Mouse (Mus musculus): Measurements from ENCODE around the gene Olfr891. TPM values are rescaled to one million over a fixed set of nuclear protein-coding genes. Genes with fewer than 3 reads are reported as not detected.

Gene Olfr891
- not detected in 2 replicates for polyA plus RNA-seq (2012; rRNA removed)

GRCm38 (mm10) chr9:38180721-38181120 is at the start of gene Olfr891:
TSS of gene Olfr891 (minus strand) at chr9:38180821.

DNA sequence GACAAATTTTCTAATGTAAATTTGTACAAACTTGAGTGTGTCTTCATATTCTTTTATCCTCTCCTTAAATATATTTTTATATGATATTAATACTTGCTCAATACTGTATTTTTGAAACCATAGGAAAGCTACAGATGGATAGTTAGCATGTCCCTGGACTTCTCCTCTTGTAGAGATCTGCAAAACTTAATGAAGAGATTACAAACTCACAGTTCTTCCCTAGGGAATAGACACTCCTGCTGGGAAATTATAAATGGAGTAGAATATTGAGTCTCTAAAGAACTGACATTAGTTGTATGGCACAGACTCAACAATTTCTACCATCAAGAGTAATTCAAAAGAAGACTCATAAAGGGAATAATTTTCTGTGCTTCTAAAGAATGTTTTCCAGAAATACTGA is 37.1 kb upstream of the Olfr891 start, which contains the start of gene Olfr894:
Olfr894 (plus strand) TSS at position 301 of the 400 bp plus-strand sequence.

DNA sequence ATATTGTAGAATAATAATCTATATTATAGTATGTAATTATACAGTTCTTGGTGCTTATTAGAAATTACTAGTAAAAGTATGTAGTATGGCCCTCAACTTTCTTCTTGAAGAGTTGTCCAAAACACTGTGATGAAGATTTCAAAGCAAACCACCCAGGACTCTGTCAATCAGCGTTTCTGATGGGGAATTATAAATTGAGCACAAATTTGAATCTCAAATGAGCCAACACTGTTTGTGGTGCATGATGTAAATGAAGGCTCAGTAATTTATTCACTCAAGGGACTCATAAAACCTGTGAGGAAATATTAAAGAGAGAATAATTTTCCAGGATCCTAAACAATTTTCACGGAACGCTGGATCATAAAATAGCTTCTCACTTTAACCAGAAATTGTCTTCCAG is 27.4 kb upstream of the Olfr891 start, which contains the start of gene Olfr893:
Olfr893 (plus strand) TSS at position 301 of the 400 bp plus-strand sequence.

GRCm38 (mm10) chr9:38142217-38142616 is 38.4 kb downstream of the Olfr891 start, which contains the start of gene Olfr890:
TSS of gene Olfr890 (plus strand) at chr9:38142517.

Other genes starting within 250 kb of the Olfr891 start
- not detected in 2 replicates for gene Olfr881, start 189.0 kb downstream of the Olfr891 start, polyA plus RNA-seq (2012; rRNA removed)
- gene Olfr883, start 155.0 kb downstream of the Olfr891 start, polyA plus RNA-seq (2012; rRNA removed) = not detected in 2 replicates
- gene Olfr884, start 134.3 kb downstream of the Olfr891 start, polyA plus RNA-seq (2012; rRNA removed) = not detected in 2 replicates
- gene Olfr885, start 119.5 kb downstream of the Olfr891 start, polyA plus RNA-seq (2012; rRNA removed) = not detected in 2 replicates
- not detected in 2 replicates for gene Olfr887, start 96.7 kb downstream of the Olfr891 start, polyA plus RNA-seq (2012; rRNA removed)
- gene Olfr888, start 72.7 kb downstream of the Olfr891 start, polyA plus RNA-seq (2012; rRNA removed) = not detected in 2 replicates
- gene Olfr889, start 65.6 kb downstream of the Olfr891 start, polyA plus RNA-seq (2012; rRNA removed) = not detected in 2 replicates
- not detected in 2 replicates for gene Olfr890, start 38.3 kb downstream of the Olfr891 start, polyA plus RNA-seq (2012; rRNA removed)
- gene Olfr893, start 27.5 kb upstream of the Olfr891 start, polyA plus RNA-seq (2012; rRNA removed) = not detected in 2 replicates
- gene Olfr894, start 37.2 kb upstream of the Olfr891 start, polyA plus RNA-seq (2012; rRNA removed) = not detected in 2 replicates
- not detected in 2 replicates for gene Olfr143, start 72.0 kb upstream of the Olfr891 start, polyA plus RNA-seq (2012; rRNA removed)
- gene Olfr895, start 87.0 kb upstream of the Olfr891 start, polyA plus RNA-seq (2012; rRNA removed) = not detected in 2 replicates
- not detected in 2 replicates for gene Olfr896-ps1, start 110.3 kb upstream of the Olfr891 start, polyA plus RNA-seq (2012; rRNA removed)
- gene Olfr25, start 148.2 kb upstream of the Olfr891 start, polyA plus RNA-seq (2012; rRNA removed) = not detected in 2 replicates
- gene Olfr898, start 167.6 kb upstream of the Olfr891 start, polyA plus RNA-seq (2012; rRNA removed) = not detected in 2 replicates
- not detected in 2 replicates for gene Olfr250, start 186.1 kb upstream of the Olfr891 start, polyA plus RNA-seq (2012; rRNA removed)
- not detected in 2 replicates for gene Olfr251, start 196.3 kb upstream of the Olfr891 start, polyA plus RNA-seq (2012; rRNA removed)
- not detected in 2 replicates for gene Olfr147, start 220.9 kb upstream of the Olfr891 start, polyA plus RNA-seq (2012; rRNA removed)
- gene Olfr901, start 248.6 kb upstream of the Olfr891 start, polyA plus RNA-seq (2012; rRNA removed) = not detected in 2 replicates